Mouse (Mus musculus): ENCODE measurements around the gene Tbx6. TPM values are rescaled to one million over a fixed set of nuclear protein-coding genes. Genes with fewer than 3 reads are reported as not detected.
A peak's percentile ranks its signal among the peaks of the same experiment; 100 is the strongest.

Gene Tbx6
- total RNA-seq, 4 experiments from 2014 or later: 0.43 to 1.5 (median 1.2) TPM

- DNase-seq (ENCODE audit: low spot score in 2 of 2): no peak
Measured at GRCm38 (mm10) chr7:126809723-126810369, 28.6 kb downstream of the Tbx6 start.

DNA sequence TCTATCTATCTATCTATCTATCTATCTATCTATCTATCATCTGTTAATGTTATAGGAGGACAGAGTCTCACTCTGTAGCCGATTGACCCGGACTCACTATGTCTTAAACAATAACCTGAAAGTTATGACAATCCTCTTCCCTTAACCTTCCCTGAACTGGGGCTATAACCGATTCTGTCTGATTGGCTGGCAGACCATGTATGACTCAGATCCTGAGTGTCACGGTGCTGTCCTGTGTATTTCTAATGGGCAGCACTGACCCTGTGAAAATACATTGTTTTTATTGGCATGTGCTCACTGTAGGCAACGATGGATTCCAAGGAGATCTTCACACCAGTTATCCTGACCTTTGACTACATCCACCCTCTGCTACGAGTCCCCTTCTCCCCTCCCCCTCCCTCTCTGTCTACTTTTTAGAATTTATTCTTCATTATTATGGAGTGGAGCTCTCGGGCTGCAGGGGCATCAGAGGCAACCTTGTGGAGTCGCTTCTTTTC lies 34.5 kb downstream of the Tbx6 start:
- DNase-seq (ENCODE audit: low spot score in 2 of 2): no peak

GRCm38 (mm10) chr7:126816494-126816893 lies 35.2 kb downstream of the Tbx6 start:
- DNase-seq (ENCODE audit: low spot score in 2 of 2): no peak

DNA sequence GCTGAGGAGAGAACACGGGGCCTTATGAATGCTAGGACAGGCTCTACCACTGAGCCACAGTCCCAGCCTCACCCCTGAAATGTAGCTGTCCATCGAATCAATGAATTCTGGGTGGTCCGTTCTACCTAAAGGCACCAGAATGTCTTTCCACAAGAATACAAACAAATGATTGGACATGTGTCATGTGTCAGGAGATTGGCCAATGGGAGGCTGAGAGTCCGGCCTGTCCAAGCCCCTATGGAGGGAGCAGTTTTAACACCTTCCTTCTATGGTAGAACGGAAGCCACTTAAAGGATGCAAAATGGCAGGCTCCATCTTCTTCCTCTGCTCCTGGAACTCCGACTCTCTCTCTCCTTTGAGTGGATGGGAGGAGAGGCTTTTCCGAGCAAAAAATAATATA lies 36.3 kb downstream of the Tbx6 start:
- DNase-seq (ENCODE audit: low spot score in 2 of 2): no peak

DNA sequence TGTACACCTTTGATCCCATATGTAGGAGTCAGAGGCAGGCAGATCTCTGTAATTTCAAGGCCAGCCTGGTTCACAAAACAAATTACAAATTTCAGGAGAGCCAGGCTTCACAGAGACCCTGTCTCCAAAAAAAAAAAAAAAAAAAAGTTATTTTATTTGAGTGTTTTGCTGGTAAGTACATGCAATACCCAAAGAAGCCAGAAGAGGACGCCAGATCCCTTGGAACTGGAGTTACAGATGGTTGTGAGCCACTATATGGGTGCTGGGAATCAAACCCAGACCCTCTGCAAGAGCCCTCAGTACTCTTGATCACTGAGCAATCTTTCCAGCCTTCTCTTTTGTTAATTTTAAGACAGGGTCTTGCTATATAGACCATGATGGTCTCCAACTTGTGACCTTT lies 37.5 kb downstream of the Tbx6 start:
- no peak for DNase-seq (ENCODE audit: low spot score in 2 of 2)

GRCm38 (mm10) chr7:126821835-126822511 lies 40.7 kb downstream of the Tbx6 start:
- peak in 1 of 2 experiments; percentile 76 for DNase-seq (ENCODE audit: low spot score in 2 of 2)

DNA sequence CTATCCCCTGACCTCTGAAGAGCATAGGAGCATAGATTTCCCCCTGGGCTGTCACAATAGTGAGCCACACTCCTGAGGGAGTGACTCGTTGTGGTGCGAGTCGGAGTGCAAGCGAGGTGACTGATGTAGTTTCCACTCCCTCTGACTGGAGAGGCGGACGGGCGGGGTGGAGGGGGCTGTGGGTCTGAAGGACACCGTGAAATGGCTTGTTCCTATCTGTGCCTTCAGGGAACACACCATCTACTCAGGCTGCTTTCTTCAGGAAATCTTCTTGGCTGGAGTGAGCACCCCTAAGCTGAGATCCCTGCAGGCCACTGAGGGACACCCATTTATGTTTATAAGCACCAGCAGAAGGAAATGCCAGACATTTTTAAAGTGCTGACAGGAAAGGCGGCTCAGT lies 41.5 kb downstream of the Tbx6 start:
- DNase-seq (ENCODE audit: low spot score in 2 of 2): no peak

DNA sequence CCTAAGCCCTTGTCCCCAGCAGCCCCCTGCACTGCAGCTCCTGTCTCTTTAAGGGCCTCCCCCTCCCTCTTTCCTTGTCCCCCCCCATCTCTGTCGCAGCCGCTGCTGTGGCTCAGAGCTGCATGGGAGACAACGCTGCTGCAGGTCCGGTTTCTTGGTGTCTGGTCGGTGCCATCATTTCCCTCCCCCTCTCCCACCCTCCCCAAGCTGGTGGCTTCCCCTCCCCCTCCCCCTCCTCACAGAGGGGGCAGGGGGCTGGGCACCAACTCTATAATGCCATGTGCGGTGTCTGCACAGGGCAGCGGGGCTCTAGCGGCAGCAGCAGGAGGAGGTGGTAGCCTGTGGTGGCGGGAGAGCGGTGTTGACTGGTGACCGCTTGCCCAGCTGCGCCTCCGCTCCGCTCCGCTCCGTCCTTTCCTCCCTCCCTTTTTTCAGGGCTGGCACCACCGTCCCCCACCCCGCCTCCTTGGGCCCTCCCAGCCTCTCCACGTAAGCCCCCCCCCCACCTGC lies 42.0 kb downstream of the Tbx6 start:
- no peak for DNase-seq (ENCODE audit: low spot score in 2 of 2)

DNA sequence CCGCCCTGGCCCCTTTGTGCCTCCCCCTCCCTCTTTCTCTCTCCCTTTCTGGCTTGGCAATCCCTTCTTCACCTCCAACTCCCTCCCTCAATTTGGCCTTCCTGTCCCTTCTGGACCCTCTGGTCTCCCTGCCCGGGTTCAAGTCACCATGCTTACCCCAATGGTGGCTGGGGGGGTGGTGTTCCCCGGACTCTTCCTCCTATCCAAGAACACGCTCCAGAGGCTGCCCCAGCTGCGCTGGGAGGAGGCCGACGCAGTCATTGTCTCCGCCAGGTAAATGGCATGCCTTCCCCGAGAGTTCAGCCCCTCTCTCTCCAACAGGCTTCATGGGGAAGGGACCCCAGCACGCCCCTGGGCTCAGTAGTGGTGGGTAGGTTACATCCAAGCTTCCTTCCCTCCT lies 42.7 kb downstream of the Tbx6 start:
- DNase-seq (ENCODE audit: low spot score in 2 of 2): no peak

- no peak for DNase-seq (ENCODE audit: low spot score in 2 of 2)
Measured at GRCm38 (mm10) chr7:126825403-126825802, 44.1 kb downstream of the Tbx6 start.

- no peak for DNase-seq (ENCODE audit: low spot score in 2 of 2)
Measured at GRCm38 (mm10) chr7:126825952-126826351, 44.7 kb downstream of the Tbx6 start.

DNA sequence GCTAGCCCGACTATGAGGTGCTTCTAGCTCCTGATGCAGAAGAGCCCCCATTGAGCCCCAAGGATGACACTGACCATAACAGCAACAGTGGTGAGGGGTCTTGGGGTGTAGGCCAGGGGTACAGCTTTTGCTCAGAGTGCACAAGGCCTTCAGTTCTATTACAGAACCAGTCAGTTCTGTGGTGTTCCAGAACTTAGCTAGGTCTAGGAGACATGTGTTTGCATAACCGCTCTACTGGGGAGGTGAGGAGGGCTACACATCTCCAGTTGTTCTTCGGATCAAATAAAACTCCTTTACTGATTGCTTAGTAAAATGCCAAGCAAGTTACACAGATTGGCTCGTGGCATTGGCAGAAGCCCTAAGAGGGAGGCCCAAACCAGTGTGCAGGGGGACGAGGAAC lies 50.3 kb downstream of the Tbx6 start, which contains the start of gene 4930451I11Rik:
Gene 4930451I11Rik (minus strand): TSS at position 101 of the 400 bp plus-strand sequence.
- no peak for DNase-seq (ENCODE audit: low spot score in 2 of 2)

DNA sequence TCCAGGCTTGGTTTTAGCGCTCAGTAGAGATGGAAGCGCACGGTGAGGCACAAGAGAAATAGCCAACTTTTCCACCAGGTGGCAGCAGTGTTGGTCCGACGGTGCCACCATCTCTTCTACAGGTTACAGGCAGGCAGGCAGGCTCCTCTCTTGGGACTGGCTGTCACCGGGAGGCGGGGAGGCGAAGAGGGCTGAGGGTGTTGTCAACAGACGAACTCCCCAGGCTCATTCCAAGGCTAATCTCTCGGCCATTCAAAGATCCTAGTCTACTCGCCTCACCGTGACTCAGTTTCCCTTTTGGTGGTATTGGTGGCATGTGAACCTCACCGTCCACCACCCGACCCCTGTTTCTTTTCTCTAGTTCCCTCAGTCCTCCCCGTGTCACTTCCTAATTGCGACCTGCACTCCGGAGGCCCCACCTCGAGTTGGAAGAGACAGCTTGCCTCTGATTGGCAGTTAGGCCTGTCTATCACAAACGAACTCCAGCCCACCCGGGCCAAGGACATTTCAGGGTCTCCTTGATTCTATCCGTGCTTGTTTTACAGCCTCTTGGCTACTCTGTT lies 50.8 kb downstream of the Tbx6 start:
- peak; percentile 60 to 81 for DNase-seq (ENCODE audit: low spot score in 2 of 2)

- DNase-seq (ENCODE audit: low spot score in 2 of 2): no peak
Measured at GRCm38 (mm10) chr7:126833294-126833693, 52.0 kb downstream of the Tbx6 start.

Other genes with a start within 250 kb of the Tbx6 start
- gene Eif3c, start 215.1 kb upstream of the Tbx6 start, total RNA-seq (2022): 100 to 1,000 TPM; 166 to 196 (median 174) TPM
- gene Apobr, start 196.5 kb upstream of the Tbx6 start, total RNA-seq (2022): 1 to 10 TPM in 2 of 4 experiments, under 1 TPM in 2; 0.41 to 3.3 (median 1.6) TPM
- 10 to 100 TPM; 31.7 to 46.5 (median 42.0) TPM for gene Cln3, start 195.7 kb upstream of the Tbx6 start, total RNA-seq (2022)
- not detected for gene Il27, start 186.5 kb upstream of the Tbx6 start, total RNA-seq (2022)
- 10 to 100 TPM; 10.4 to 15.3 (median 13.2) TPM for gene Nupr1, start 150.6 kb upstream of the Tbx6 start, total RNA-seq (2022)
- 10 to 100 TPM; 21.7 to 34.8 (median 33.7) TPM for gene Sgf29, start 132.2 kb upstream of the Tbx6 start, total RNA-seq (2022)
- 10 to 100 TPM in 1 of 4 experiments, 1 to 10 TPM in 3; 6.6 to 13.0 (median 8.6) TPM for gene Sult1a1, start 105.1 kb upstream of the Tbx6 start, total RNA-seq (2022)
- 100 to 1,000 TPM in 1 of 4 experiments, 10 to 100 TPM in 3; 73.9 to 105 (median 92.5) TPM for gene Bola2, start 86.1 kb upstream of the Tbx6 start, total RNA-seq (2022)
- gene Slx1b, start 85.7 kb upstream of the Tbx6 start, total RNA-seq (2022): 10 to 100 TPM; 19.7 to 21.0 (median 20.1) TPM
- gene Coro1a, start 73.7 kb upstream of the Tbx6 start, total RNA-seq (2022): 100 to 1,000 TPM; 119 to 166 (median 141) TPM
- 100 to 1,000 TPM; 165 to 197 (median 178) TPM for gene Mapk3, start 21.9 kb upstream of the Tbx6 start, total RNA-seq (2022)
- gene Gdpd3, start 15.1 kb upstream of the Tbx6 start, total RNA-seq (2022): 1 to 10 TPM; 4.4 to 7.9 (median 5.0) TPM
- gene Ypel3, start 4.5 kb upstream of the Tbx6 start, total RNA-seq (2022): 100 to 1,000 TPM; 236 to 283 (median 255) TPM
- 10 to 100 TPM; 49.5 to 55.7 (median 51.9) TPM for gene Ppp4c, start 11.0 kb downstream of the Tbx6 start, total RNA-seq (2022)
- gene Fam57b, start 16.2 kb downstream of the Tbx6 start, total RNA-seq (2022): 10 to 100 TPM; 57.3 to 67.6 (median 62.6) TPM
- not detected for gene 4930451I11Rik, start 50.2 kb downstream of the Tbx6 start, total RNA-seq (2022)
- gene Doc2a, start 65.9 kb downstream of the Tbx6 start, total RNA-seq (2022): 10 to 100 TPM; 17.6 to 20.0 (median 18.7) TPM
- gene Hirip3, start 80.5 kb downstream of the Tbx6 start, total RNA-seq (2022): 10 to 100 TPM; 25.6 to 44.7 (median 36.2) TPM
- 10 to 100 TPM; 46.3 to 59.5 (median 56.1) TPM for gene Ino80e, start 80.9 kb downstream of the Tbx6 start, total RNA-seq (2022)
- gene Taok2, start 103.2 kb downstream of the Tbx6 start, total RNA-seq (2022): 100 to 1,000 TPM; 146 to 179 (median 151) TPM
- gene Tmem219, start 141.4 kb downstream of the Tbx6 start, total RNA-seq (2022): 10 to 100 TPM; 21.8 to 34.3 (median 25.6) TPM
- 100 to 1,000 TPM; 137 to 173 (median 161) TPM for gene Kctd13, start 147.4 kb downstream of the Tbx6 start, total RNA-seq (2022)
- gene Asphd1, start 168.1 kb downstream of the Tbx6 start, total RNA-seq (2022): 10 to 100 TPM; 27.2 to 41.0 (median 31.5) TPM
- gene Sez6l2, start 169.1 kb downstream of the Tbx6 start, total RNA-seq (2022): 100 to 1,000 TPM; 433 to 476 (median 455) TPM
- gene Cdipt, start 194.4 kb downstream of the Tbx6 start, total RNA-seq (2022): 100 to 1,000 TPM; 138 to 156 (median 152) TPM
- 1 to 10 TPM in 1 of 4 experiments, not detected in 3; 1.0 TPM for gene Cdiptos, start 194.6 kb downstream of the Tbx6 start, total RNA-seq (2022)
- gene Mvp, start 233.1 kb downstream of the Tbx6 start, total RNA-seq (2022): 10 to 100 TPM; 10.5 to 17.2 (median 14.1) TPM
- not detected for gene Pagr1b, start 235.0 kb downstream of the Tbx6 start, total RNA-seq (2022)
- gene Pagr1a, start 235.9 kb downstream of the Tbx6 start, total RNA-seq (2022): 10 to 100 TPM; 18.9 to 59.7 (median 27.8) TPM
- 10 to 100 TPM; 20.5 to 63.0 (median 52.5) TPM for gene Gm42742, start 239.6 kb downstream of the Tbx6 start, total RNA-seq (2022)
- 100 to 1,000 TPM; 208 to 223 (median 215) TPM for gene Prrt2, start 239.7 kb downstream of the Tbx6 start, total RNA-seq (2022)
- 100 to 1,000 TPM; 204 to 209 (median 206) TPM for gene Maz, start 245.6 kb downstream of the Tbx6 start, total RNA-seq (2022)